Mouse (Mus musculus) lung, postnatal 25 days (tissue): ENCODE measurements at regions not wholly inside any gene's neighbourhood (a gene's known extent, or its start where the extent isn't known, plus 50 kb on each side); places are given as distances from the start of the nearest gene placed in this dataset.

ENCODE experiments used
- DNase-seq: peaks from one replicate; pipeline ENCODE4 v3.0.0; 2022; ENCODE audit warnings: low spot score

DNA sequence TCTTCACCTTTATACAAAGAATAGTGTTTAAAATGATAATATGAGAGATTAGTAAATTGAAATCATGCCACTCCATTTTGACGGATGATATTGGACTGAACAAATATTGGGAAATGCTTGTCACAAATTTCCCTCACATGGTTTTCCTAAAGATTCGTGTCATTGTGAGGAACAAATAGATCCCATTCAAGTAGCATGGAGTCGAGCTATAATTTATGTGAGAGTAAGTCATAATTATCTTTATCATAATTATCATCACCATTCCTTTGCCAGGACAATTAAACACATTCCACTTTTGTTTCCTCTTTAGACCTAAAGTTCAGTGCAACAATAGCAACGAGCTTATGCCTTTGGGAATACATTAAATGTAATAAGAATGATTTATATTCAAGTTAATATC lies 370.5 kb downstream of the Cdh11 start:
- no peak for DNase-seq

DNA sequence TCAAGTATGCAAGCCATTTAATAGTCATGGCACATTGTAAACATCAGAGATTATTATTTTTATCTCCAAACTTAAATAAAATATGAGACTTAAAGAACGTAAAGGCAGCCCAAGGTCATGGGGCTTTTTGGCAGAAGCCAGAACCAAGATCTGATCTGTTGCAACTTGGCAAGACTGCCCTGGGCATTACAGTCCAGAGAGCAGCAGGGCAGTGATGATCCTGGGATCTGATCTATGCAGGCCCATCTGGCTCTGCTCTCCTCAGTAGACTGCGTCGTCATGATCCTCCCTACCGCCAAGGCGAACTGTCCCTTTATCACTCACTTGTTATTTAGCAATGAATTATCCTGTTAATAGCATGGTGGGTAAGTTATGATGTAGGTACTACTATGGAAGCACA lies 372.0 kb downstream of the Cdh11 start:
- no peak for DNase-seq

DNA sequence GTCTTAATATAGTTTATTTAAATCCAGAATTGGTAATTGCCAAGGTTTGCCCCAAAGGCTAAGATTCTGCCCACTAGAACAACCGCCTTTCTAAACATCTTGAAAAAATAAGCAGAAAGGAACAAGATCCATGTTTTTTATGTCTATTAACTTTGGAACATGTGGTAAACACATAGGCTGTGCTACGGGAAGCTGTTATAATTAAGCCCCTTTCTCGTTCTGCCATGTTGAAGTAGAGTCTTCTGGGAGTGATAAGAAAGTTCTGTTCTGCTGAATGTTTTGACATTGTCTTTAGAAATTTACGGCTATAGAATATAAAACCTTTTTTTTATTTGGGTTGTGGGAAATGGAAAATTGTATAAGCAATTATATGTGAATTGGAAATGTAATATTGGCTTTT lies 397.9 kb downstream of the Cdh11 start:
- no peak for DNase-seq

DNA sequence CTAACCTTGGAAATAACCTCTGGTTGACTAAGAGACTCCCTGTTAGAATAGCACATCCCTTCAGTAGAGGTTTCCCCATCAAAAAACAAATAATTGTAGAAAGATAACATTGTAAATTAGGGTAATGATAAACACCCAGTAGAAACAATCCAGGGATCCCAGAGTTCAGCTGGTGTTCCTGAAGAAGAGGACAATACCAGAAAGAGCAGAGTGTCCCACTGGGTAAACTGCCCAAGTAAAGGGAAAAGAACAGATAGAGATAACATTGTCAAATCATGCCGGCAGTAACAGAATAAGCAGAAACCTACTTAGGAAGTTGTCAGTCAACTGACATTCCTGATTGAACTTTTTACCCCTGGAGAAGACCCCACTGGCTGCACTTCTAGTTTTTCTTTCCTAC lies 440.1 kb downstream of the Cdh11 start:
- DNase-seq, result no peak

DNA sequence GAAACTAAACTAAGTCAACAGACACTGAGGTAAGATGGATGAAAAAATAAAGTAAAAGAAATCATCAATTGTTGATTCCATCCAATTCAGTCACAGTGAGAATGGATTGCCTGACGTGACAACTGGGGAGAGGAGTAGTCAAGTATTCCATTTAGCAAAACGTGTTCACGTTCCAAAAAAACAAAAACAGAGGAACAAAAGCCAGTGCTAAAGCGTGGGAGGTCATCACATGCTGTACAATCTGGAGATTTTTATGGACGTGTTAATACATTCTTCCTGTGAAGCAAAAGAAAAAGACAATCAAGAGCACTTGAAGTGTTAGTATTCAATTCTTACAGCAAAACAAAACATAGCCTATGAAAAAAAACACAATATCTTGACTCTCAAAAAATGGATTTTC lies 452.9 kb downstream of the Cdh11 start:
- no peak for DNase-seq

DNA sequence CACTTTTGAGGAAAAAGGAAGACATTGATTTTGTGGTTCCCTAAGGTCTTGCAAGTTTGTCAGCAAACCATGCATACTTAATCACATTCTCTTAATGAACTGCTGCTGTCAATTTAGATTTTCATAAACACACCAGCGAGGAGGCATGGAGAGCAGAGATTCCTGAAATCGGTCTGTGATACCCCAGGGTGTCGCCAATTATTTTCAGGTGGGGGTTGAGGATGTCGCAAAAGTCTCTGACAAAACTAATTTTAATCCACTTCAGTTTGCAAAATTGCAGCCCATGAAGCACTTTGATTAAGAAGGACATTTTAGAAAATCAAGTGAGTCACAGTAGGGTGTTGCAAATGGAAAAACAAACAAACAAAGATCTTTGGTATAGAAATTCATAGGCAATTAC lies 454.3 kb downstream of the Cdh11 start:
- DNase-seq, result no peak

DNA sequence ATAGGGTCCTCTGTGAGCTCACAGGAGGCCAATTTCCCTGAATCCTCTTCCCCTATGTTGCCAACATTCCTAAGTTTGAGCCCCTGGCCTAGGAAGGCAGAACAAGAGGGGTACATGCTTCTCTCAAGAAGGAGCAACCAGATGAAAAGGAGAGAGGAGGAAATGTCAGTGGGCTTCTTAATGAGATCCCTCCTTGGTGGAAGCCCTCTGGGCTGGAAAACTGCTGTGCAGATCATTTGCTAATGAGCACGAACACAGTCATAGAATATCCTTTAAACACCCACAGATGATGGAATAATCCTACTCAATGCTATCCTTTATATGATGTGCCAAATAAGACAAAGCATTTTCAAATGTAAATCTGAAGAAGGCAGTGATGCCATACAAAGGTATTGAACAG lies 455.5 kb downstream of the Cdh11 start:
- no peak for DNase-seq
